Mouse (Mus musculus): ENCODE data around the gene Ptpa. TPM values are rescaled to one million over a fixed set of nuclear protein-coding genes. Genes with fewer than 3 reads are reported as not detected.

Gene Ptpa
- total RNA-seq, 2 experiments from 2014 or later: 182 to 189 TPM

DNA sequence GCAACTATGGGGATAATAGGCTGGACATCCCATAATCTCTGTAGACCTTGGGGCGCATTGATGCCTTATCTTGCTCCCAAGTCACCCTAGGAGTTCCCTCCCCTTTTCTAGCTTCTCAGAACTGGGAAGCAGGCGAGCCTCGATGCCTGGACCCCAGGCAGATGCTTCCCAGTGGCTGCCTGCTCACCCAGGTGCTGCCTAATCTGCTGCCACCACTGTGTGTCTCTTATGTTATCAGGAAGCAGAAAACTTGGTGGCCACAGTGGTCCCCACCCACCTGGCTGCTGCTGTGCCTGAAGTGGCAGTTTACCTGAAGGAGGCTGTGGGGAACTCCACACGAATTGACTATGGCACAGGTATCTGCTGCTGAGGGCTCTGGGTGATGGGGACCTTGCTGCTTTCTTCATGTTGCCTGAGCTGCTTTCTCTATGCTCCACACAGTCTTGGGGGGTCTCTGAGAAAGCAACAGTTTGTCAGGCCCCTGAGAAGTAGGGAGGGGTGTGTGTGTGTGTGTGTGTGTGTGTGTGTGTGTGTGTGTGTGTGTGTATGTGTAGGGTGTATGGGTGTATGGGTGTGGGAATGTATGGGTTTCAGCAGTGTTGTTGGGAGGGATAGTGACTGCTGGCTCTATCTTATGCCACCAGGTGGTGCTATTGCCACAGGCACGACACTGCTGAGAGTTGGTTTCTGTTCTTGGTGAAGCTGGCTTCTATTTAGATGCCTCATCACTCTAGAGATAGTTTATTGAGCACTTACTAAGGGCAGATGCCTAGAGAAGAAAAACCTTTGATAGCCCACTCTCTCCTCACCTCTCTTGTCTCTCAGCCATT lies 19.7 kb downstream of the Ptpa start:
- peak; percentile 64 to 76 for DNase-seq (ENCODE audit: low spot score in 2 of 2)

DNA sequence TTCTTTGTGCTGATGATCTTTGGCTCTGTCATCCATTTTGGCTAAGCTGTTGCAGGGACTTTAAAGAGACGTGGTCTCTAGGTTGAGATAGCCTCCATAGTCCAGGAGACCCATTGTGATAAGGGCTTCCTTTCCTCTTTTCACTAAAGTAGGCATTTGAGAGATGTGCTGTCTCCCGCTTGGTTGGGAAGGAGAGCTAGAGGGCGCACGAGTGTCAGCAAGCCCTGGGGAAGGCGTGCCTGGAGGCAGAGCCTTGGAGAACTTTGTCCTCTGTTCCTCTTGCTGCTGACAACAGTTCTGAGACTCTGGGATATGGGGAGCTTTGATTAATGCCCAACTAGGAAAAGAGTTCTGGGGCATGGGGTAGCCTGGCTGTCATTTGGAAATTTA lies 20.3 kb downstream of the Ptpa start:
- DNase-seq (ENCODE audit: low spot score in 2 of 2): no peak

DNA sequence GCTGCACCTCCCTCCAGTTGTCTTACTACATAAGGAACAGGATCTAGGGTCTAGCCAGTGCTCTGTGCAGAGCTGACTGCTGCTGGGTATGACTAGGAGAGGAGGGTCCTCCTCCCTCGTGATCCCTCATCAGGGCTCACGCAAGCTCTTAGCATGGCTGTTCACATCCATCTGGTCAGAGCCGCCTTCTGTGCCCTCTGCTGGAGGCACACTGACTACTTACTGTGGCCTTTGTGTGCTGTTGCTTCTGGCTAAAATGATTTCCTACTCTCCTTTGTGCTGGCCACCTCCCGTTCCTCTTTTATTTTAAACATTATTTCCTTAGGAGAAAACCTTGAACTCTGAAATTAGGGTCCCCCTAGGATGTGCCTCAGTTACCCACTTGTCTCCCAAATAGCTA lies 21.0 kb downstream of the Ptpa start:
- DNase-seq (ENCODE audit: low spot score in 2 of 2): no peak

DNA sequence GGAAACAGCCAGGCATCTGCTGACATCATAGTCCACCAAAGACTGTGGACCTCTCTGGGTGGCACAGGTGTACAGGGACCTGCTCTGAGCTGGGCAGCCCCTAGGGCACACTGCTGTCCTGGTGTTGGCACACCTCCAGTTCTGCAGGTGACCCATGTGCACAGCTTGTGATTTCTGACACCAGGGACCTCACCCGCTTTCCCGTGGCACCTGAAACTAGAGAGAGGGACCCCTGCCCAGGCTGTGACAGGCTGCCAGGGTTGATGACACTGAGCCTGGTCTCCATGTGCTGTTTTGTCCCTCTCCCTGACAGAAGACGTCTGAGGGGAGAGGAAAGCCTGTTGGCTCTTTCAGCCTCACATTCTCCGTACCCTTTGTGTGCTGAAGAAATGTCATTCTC lies 22.0 kb downstream of the Ptpa start:
- no peak for DNase-seq (ENCODE audit: low spot score in 2 of 2)

DNA sequence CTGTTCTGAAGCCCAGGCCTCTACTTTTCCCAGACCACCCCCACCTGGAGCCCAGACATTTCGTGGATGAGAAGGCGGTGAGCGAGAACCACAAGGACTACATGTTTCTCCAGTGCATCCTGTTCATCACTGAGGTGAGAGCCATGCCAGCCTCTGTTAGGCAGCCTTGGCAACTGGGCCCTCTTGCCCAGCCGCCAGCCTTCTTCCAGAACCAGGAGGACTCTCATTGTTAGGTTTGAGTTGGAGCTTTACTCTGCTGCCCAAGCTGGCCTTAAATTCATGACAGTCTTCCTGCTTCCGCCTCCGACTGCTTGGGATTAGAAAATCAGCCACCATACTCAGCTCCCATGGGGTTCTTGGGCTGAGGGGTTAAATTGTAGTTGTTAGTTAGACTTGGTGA lies 23.8 kb downstream of the Ptpa start:
- no peak for DNase-seq (ENCODE audit: low spot score in 2 of 2)

DNA sequence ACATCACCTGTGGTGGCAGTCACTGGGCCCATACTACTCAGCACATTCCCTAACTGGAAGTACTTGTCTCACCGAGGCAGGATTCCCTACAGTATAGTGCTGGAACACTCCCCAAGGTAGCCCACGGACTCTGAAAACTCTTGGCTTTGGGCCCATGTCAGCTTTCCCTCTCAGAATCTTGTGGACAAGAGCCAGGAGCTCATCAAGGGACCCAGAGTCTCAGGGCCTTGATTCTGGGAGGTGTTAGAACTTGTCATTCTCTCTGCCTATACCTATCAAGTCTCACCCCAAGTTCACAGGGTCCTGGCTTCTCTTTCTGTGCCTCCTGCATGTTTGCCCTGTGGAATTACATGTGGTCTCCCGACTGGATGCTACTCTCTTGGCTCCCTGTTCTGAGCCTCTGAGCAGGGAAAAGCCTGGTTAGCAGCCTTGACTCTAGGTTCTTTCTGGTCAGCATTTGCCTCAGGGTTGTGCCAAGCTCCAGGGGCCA lies 24.4 kb downstream of the Ptpa start:
- no peak for DNase-seq (ENCODE audit: low spot score in 2 of 2)

DNA sequence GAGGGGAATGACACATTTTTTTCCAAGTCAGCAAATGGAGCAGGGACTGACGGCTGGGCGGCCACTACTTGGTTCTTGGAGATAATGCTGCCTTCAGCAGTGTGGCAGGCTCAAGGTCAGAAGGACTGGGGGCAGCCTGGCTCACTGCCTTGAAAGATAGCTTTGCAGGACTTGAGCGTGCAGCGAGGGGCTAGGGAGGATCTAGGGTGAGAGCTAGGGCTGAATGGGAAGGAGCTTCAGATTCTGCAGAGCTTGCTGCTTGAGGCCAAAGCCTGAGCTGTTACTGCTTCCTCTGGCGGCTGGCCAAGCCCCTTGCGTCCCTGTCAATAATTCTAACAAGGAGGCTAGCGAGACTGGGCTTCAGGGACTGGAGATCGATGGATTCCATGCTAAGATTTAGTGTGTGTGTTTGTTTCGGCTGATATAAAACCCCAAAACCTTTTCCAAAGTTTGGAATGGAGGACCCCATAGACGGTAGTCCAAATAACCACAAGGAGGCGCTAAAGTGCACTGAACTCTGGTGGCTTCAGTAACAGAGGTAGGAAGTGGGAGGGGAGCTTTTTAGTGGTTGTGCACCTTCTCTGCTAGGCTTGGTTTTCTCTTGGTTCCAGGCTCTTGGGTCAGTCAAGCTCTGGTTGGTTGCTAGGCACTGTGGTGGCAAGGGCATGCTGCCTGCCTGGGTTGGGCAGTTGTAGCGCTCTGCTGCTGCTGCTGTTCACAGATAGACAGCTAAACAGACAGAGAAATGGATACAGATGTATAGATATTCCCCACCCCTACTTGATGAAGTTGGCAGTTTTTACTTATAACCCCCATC lies 25.1 kb downstream of the Ptpa start:
- peak; percentile 54 to 64 for DNase-seq (ENCODE audit: low spot score in 2 of 2)

DNA sequence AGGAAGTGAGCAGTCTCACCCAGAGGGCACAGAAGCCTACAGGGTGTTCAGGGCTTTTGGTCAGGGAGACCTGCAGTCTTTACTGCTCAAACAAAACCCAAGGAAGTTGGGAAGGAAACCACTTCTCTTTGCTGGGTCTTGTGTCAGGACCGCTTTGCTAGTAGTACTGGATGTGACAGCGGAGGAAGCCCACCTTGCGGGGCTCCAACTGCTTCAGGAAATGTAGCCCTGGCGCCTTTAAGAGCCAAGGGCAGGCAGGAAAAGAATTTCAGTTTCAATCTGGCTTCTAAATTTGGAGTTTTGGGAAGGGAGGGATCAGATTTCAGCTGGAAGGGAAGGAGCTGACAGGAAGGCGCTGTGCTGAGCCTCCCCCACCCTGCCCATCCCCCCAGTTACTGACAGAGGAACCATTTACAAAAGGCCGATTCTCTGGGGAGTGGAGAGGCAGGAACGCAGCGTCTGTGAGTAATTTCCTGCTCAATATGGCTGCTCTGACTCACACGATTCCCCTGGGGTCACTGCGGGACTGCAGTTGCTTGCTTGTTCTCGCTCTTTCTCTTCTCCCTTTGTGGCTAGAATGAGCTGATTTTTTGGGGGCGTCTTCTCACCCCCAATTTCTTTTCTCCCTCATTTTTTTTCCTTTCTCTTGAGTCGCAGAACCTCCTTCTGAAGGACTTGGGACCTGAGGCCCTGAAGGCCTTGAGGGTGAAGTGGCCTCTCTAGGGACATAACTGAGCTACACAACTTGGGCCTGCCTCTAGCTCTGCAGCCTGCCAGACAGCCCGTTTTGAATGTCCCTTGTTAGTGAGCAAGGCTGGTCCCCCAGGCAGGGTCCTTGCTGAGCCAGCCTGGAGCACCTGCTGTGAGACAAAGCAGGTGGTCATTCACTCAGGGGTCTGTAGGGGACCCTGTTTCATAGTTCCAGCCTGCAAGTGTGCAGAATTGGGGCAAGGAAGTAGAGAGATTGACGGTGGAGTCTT lies 26.0 kb downstream of the Ptpa start:
- DNase-seq (ENCODE audit: low spot score in 2 of 2): peak; percentile 63 to 69

DNA sequence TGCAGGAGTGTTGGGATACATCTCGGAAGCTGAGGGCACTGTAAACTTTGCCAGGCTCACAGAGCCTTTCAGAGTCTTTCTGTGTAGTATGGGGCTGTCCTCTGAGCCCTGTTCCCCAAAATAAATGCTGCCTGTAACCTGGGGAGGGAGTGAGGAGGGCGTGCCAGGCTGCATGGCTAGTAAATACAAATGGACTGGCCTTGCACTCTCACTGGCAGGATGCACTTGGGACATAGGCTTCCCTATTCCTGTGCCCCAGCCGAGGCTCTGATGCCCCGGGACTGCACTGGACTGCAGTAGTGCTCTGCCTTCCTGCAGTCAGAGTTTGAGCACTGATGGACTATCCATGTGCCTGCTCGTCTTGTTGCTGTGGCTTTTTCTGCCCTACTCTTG lies 26.7 kb downstream of the Ptpa start:
- no peak for DNase-seq (ENCODE audit: low spot score in 2 of 2)

DNA sequence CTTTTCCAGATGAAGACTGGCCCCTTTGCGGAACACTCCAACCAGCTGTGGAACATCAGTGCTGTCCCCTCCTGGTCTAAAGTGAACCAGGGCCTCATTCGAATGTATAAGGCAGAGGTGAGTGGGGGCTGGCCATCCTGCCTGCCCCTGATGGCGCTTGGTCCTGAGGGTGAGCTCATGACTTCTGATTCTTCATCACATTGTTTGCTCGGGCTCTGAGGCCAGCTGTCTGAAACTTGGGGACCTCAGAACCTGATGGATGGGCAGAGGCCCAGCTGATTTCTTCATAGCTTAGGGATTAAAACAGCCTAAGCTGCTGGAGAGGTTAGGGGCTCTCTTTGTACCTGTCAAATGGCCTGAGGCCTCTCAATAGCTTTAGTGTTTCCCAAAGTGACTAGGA lies 27.4 kb downstream of the Ptpa start:
- DNase-seq (ENCODE audit: low spot score in 2 of 2): no peak

- no peak for DNase-seq (ENCODE audit: low spot score in 2 of 2)
These were observed 28.2 kb downstream of the Ptpa start for GRCm38 (mm10) chr2:30444006-30444405.

GRCm38 (mm10) chr2:30444450-30444849 lies 28.6 kb downstream of the Ptpa start:
- DNase-seq (ENCODE audit: low spot score in 2 of 2): no peak

DNA sequence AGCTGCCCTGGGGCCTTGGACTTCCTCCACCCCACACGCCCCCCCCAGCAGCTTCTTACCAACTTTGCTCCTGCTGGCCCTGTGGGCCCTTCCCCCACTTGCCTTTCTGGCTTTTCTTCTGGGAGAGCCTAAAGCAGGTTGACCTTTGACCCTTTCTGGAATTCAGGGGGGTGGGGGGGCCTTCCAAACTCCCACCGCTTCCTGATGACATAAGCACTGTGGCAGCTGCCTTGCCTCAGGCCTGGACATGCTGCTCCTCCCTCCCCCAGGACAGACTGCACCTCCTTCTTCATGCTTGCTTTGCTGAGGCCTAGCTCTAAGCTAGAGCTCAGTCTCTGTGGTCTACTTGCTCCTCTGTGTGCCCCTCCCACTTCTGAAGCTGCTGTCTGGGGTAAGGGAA lies 29.5 kb downstream of the Ptpa start:
- DNase-seq (ENCODE audit: low spot score in 2 of 2): no peak

DNA sequence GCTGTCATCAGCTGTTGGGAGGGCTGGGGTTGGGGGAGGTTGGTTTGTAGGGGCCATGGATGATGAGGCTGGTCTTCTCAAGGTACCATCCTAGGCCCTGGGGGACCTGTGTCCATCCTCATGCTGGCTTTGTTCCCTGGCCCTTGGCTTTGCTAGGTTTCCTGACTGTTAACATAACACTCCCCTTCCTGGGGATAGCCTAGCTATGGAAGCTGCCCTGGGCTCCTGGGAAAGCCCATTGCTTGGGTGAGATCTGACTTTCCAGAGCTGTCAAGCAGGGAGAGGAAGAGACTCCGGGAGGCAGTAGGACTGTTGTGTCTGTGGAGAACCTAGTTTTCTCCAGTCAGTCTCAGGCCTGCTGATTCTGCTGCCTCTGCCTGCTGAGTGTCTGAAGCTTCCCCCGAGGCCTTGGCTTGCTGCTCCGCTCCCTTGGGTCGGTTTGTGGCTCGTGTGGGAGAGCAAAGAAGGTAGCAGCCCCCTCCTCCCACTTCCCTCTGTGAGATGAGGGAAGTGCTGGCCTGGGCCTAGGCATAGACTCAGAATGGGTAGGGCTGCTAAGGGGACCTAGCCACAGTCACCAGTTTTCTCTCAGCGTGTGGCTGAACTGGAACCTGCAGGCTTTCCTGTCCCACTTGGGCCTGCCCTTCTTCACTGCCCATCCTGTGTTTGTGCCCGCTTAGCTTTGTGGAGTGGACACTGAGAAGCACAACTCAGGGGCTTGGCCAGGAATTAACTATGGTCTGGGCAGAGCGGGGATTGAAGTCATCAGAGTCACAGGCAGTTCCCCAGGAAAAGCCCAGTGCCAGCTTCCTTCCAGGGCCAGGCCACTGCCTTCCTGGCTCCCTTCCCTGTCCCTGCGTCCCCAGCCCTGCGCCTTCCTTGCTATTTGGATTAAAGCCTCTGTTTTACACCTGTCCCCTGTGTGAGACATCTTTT lies 31.3 kb downstream of the Ptpa start:
- DNase-seq (ENCODE audit: low spot score in 2 of 2): no peak

DNA sequence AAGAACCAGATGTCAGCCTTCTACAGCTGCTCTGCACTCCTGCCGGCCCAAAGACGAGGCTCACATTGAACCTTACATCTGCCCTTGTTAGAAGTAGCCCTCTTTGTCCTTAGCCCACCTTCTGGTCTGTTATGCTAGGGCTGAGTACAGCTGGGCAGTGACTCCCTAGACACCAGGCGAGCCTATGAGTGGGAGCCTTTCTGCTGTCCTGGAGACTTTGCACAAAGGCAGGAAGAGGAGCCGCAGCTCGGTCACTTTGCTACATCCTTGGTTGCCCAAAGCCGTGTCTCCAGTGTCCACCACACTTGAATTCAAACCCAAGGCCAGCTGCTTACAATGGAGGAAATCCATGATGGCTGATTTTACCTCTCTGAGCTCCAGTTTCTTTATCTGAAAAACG lies 32.5 kb downstream of the Ptpa start:
- no peak for DNase-seq (ENCODE audit: low spot score in 2 of 2)

GRCm38 (mm10) chr2:30450530-30450929 lies 34.7 kb downstream of the Ptpa start:
- no peak for DNase-seq (ENCODE audit: low spot score in 2 of 2)

- no peak for DNase-seq (ENCODE audit: low spot score in 2 of 2)
These were observed 35.7 kb downstream of the Ptpa start for GRCm38 (mm10) chr2:30451525-30451924.

- DNase-seq (ENCODE audit: low spot score in 2 of 2): no peak
These were observed 37.7 kb downstream of the Ptpa start for GRCm38 (mm10) chr2:30453570-30453969.

DNA sequence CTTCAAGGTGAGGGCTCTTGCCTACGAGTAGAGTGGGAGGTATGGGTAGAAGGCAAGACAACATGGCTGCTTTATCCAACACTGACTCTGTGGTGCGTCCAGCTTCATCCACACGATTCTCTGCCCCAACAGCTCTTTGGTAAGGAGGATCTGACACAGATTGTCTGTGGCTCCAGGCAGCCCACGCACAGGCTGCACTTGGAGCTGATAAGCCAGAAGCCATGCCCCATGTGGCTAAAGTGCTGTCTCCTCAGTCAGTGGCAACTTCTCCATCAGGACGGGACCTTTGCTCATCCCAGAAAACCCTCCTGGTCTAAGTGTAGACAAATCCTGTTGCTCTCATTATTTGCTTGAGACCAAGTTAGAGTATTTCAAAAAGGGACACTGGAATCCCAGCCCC lies 38.7 kb downstream of the Ptpa start:
- no peak for DNase-seq (ENCODE audit: low spot score in 2 of 2)
